Mouse (Mus musculus) kidney, adult 11 months (tissue): ENCODE measurements around the gene Pik3ap1.
"Not testable (repeated sequence)": the region's sequence is repeated elsewhere in the genome, so short reads cannot be mapped to it uniquely, and the experiment has no call there.

Experiments
- DNase-seq: peaks from one replicate; pipeline ENCODE4 v3.0.0; 2022

Pik3ap1 gene

DNA sequence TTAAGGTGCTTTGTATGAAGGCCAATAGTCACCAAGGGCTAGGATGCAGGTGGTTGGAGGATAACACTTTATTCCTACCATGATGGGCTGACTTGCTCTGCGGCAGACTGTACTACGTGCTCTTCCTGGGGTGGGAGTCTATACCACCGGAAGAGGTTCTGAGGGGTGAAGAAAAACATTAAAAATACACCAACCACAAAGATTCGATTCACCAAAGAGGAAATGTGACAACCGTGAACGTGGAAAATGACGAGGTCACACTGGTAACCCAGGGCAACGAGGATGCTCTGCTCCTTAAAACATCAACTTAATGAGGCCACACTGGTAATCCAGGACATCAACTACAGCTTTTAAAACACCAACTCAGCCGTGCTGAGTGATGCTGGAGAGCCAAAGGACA, 56.2 kb downstream of the Pik3ap1 start:
- DNase-seq = no peak

DNA sequence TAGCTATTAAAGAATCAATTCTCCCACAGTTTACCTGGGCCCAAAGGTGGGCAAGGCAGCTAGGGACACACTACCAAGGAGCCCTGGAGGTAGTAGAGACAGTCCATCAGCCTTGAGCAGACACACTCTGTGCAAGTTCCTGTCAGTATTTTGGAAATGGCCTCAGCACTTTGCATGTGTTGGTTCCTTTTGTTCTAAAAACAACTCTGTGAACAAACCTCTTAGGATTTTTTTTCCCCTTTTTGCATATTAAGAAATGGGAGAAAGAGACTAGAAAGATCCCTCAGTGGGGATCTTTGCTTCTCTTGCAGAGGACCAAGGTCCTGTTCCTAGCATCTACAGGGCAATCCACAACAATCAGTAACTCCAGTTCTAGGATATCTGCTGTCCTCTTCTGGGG, 61.1 kb downstream of the Pik3ap1 start:
- DNase-seq = no peak

DNA sequence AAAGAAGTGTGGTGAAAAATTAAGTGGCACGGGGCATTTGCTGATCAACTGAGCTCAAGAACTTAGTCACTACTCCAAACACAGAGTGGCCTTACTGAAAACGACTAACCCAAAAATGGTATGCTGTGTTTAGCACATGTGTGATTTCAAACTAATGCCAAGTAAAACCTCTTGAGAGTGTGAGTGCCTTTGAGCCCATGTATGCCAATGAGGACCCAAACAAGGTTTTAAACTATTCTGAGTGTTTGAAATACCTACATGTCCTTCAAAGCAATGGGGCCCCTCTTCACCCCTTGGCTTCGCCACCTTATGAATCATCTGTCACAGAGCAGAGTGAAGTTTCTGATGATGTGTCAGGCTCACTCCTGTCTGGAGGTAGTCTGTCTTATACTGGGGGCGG, 61.8 kb downstream of the Pik3ap1 start:
- DNase-seq = no peak

DNA sequence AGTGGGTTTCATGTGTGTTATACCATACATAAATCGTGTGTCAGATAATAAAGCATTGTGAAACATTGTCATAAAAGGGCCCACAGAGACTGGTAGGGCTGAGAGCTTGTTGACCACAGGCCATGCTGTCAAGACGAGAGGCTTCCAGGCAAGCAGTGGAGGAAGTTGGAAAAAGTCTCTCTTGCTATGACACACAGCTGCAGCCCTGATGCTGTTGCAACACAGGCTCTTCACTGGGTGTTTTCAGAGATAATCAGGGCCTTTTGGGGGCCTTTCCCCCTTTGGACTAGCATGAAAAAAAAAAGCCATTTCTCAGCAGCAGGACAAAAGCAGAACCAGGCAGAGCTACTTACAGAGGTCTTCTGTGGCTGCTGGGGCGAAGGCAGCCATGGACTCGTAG, 63.8 kb downstream of the Pik3ap1 start:
- DNase-seq = no peak

DNA sequence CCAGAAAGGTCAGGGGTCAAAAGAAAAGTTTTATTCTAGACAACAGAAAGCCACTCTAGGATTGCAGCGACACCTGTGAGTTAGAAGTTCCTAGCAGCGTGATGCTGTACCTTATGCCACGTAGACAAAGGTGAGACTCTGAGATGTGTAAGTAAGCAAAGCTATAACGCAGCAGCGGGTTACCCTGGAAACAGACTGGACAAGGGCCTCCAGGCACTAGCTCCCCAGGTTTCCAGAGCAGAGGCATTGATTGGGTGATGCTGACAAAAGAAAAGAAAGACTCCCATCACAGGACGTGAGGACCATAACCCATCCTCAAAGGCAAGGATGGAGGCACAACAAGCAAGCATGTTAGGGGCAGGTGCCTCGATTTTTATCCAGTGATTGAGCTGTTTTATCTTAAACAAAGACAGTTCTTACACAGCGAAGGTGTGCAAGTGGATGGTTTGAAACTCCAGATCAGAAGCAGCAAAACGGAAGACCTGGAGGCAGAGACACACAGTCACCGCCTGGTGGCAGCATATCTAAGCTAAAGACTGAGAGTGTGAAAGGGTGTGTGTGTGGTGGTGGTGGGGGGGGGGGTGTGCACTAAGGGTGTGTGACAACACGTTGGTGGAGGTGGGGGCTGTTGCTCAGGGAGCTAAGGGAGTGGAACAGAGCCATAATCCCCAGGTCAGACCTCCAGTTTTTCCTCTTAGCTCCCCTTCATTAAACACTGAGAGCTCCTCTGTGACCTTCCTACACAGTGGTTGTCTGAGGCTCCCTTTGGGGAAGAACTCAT, 67.4 kb downstream of the Pik3ap1 start:
- DNase-seq = no peak

GRCm38 (mm10) chr19:41314696-41315095, 70.2 kb downstream of the Pik3ap1 start:
- no peak for DNase-seq

DNA sequence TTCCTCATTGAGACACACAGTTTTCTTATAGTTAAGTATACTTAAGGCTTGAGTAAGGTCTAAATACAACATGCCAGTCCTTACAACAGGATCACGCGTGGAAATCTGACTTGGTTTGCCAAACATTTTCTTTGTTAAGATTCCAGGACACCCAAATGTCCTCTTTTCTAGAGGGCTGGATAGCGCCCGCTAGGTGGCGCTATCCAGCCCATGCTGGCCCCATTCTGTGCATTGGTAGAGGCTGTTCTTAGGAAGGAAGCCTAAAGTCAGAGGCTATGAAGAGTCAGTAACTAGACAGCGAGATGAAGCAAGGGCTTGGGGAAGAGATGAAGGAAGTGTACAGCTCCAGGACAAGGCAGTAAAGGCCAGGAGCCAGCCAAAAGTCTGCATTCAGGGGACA, 71.2 kb downstream of the Pik3ap1 start:
- no peak for DNase-seq

GRCm38 (mm10) chr19:41312587-41312986, 72.3 kb downstream of the Pik3ap1 start:
- DNase-seq = not testable (repeated sequence)

DNA sequence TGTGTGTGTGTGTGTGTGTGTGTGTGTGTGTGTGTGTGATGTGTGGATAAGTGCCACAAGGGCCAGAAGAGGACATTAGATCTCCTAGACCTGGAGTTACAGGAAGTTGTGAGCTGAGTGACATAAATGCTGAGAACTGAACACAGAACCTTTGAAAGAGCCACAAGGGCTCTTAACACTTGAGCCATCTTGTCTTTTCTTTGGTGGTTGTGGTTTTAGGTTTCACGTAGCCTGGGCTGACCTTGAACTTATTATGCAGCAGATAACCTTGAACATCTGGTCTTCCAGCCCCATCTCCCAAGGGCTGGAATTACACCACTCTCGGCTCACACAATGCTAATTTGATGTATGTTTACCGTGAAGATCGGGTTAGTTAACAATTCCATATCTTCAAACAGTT, 72.9 kb downstream of the Pik3ap1 start:
- DNase-seq = no peak

GRCm38 (mm10) chr19:41310971-41311703, 73.8 kb downstream of the Pik3ap1 start:
- no peak for DNase-seq

DNA sequence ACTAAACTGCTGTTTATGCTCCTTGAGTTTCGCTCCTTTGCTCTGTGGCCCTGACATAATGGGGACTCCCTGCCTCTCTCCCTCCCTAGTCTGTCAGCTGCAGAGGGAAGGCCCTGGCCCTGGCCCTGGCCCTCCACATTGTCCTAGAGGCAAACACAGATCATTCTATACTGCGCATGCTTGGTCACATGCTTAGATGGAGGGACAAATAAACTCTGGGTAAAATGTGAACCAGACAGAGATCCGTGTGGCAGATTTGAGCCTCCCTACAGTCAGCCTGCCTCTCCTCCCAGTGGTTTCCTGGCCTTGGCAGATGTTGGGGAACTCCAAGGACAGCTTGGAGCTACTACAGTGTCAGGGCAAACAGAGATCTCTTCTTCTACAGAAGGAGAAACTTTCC, 81.0 kb downstream of the Pik3ap1 start:
- no peak for DNase-seq

- no peak for DNase-seq
Observed at GRCm38 (mm10) chr19:41303433-41303832, 81.5 kb downstream of the Pik3ap1 start.

DNA sequence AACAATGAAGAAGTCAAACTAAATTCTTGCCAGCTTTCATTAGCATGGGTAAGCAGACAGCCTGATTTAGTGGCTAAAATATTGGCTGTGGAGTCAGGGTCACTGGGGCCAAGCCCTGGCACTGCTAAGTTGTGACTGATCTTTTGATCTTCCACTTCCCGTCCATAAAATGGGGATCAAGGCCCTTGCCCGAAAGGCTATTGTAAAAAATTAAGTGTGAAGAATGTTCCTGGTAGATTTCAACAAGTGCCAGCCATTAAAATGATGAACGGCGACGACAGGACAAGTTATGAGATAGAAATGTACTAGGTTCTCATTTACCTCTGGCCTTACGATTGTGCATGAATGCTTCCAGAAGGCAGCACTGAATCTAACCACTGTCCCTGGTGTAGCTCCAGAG, 83.0 kb downstream of the Pik3ap1 start:
- DNase-seq = no peak

GRCm38 (mm10) chr19:41299446-41299845, 85.5 kb downstream of the Pik3ap1 start:
- no peak for DNase-seq

GRCm38 (mm10) chr19:41290952-41291619, 93.8 kb downstream of the Pik3ap1 start:
- DNase-seq = no peak

DNA sequence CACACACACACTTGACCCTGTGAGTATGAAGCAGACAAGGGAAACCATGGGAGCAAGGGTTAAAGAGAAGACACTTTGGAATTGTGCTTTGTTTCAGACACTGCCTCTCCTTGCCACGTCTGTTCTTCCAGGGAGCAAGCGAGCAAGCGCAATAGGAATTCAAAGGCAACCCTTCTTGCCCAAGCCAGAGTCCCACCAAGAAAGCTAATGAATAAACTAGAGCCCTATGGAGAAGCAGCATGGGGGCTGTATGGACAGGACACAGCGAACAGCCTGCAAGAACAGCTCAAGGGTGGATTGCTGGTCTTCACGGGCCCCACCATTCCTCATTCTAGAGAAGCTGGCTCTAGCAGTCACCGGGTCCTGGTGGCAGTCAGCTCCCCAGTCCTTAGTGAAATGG, 96.3 kb downstream of the Pik3ap1 start:
- DNase-seq = no peak

DNA sequence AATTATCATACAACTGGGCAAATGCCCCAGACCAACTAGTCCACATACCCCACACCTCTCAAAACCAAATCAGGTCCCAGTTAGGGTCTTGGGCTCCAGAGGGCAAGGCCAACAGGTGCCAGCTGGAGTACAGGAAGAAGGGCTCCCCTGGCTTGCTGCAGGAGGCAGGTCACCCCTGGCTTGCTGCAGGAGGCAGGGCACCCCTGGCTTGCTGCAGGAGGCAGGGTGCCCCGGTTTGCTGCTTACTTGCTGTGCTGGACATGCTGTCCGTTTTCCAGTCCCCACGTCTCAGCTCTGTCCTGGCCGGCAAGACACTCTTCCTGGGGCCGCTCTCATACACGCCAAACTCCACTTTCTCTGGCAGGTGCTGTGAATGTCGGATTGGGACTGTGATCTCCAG, 97.7 kb downstream of the Pik3ap1 start:
- DNase-seq = no peak

GRCm38 (mm10) chr19:41284515-41284914, 100.4 kb downstream of the Pik3ap1 start:
- DNase-seq = no peak

DNA sequence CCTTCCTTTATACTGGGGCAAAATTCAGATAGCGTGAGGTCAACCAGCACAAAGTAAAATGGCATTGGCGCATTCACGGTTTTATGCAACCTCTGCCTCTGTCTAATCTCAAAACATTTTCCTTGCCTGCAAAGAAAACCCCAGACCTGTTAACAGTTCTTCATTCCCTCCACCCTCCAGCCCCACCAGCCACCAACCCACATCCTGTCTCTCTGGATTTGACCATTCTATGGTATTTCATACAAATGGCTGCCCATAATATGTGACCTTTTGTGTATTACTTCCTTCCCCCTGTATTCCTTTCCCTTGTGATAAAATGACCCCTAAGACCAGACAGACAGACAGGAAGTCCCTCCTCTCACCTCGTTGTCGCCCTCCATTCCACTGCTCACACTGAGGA, 102.2 kb downstream of the Pik3ap1 start:
- DNase-seq = no peak

DNA sequence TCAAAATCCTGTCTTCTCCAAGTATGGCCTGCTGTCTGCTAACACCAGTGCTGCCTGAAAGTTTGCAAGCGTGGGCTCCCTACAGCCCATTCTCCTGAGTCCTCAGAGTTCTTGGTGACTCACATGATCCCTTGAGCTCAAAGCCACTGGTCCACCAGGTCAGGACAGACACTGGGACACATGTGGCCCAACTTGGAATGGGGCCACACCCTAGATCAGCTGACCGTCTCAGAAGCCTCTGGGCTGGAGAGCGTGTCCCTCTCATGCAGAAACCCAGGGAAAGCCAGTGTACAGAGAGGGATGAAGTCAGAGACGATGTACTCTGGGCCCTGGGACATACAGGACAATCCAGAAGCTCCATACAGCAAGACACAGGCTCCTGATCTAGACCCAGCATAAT, 102.7 kb downstream of the Pik3ap1 start:
- no peak for DNase-seq

DNA sequence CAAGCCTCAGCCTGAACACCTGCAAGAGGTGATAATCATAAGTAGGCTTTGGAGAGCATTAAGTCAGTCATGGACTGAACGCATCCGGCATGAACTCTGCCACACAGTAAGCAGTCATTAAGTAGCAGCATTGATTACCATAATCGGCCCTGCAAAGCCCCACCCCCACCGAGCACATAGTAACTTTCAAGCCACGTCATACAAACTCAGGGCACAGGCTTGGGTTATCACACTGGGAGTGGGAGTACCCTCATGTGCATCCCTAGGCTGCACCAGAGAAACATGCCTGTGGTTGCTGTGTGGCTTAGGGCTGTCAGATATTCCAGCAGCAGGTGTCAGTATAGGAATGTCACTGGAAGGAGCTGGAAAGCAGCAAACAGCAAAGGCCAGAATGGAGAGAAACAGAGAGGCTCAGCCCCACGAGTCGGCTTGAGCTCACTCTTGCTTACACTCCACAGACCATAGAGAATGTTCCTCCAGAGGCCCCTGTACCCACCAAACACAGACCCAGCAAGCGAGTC, 105.1 kb downstream of the Pik3ap1 start:
- no peak for DNase-seq

DNA sequence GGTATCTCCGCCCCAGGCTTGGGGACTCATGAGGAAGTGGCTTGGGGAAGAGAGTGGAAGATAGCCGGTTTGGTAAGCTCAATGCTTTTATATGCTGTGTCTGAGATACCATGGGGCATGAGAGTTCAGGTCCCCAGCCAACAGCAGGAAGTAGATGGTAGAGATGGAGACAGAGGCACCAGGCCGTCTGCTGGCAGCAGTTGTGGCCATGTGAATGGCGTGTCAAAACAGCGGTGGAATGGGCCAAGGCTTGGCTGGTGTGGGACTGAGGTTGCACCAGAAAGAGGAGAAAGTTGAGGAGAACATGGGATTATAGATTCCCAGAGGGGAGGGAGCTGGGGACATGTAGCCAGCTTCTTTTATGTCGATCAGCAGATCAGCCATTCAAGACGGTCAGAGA, 106.3 kb downstream of the Pik3ap1 start:
- no peak for DNase-seq

- no peak for DNase-seq
Observed at GRCm38 (mm10) chr19:41275588-41275987, 109.3 kb downstream of the Pik3ap1 start.

DNA sequence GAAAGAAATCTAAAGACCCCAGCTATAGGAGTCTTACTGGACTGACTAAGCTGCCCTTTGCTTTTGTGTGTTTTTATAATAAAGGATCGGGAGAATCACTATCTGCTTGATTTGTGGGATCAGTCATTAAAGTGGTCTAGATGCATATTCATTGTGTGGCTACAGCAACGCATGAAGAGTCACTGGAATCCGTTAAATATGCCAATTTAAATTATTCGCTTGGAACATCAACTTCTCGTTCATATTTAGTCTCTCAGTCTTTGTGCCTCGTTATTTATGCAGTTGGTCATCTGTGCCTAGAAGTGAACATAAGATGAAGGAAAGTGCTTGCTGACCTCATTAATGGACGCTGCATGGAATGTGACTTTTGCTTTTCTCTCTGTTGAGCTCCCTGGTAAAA, 114.0 kb downstream of the Pik3ap1 start:
- no peak for DNase-seq
